Mouse (Mus musculus) stomach, postnatal 0 days (tissue): ENCODE results near the gene Idnk.

Experiments used
- CTCF ChIP-seq: IDR thresholded peaks from 2 replicates; pipeline ENCODE4 v1.5.1; 2016; ENCODE audit warnings: antibody characterized with exemption, low read depth, mild to moderate bottlenecking, moderate library complexity
- EP300 ChIP-seq: optimal IDR thresholded peaks from 2 replicates; pipeline ENCODE3; 2016; ENCODE audit warnings: antibody characterized with exemption

DNA sequence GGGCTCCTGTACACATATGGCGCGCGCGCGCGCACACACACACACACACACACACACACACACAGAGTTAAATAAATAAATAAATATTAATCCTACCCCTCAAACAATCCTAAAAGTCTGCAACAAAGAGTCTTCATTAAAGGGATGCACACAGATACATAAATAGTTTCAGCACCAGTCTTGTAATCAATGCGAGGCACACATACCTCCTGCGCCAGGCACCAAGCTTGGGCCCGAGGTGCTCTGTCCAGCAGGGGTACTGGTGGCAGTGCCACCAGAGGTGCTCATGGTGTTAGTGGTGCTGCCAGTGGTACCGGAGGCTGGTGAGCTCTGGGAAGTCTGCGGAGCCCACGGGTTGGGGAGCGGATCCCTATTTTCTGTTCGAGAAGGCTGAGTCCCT is 34.1 kb downstream of the Idnk start:
- no peak for TF ChIP-seq CTCF
- no peak for TF ChIP-seq EP300
